Mouse (Mus musculus) erythroblast, embryonic 14.5 days (primary cell): ENCODE measurements at regions not wholly inside any gene's neighbourhood (a gene's known extent, or its start where the extent isn't known, plus 50 kb on each side); places are given as distances from the start of the nearest gene placed in this dataset.

ENCODE experiments used
- GATA1 ChIP-seq: IDR thresholded peaks from 2 replicates; pipeline ENCODE4 v1.6.1; 2012; ENCODE audit warnings: low read length, inconsistent platforms, mixed read lengths
- TAL1 ChIP-seq: IDR thresholded peaks from 3 replicates; pipeline ENCODE4 v1.6.1; 2012; ENCODE audit warnings: low read length, inconsistent platforms, mixed read lengths

DNA sequence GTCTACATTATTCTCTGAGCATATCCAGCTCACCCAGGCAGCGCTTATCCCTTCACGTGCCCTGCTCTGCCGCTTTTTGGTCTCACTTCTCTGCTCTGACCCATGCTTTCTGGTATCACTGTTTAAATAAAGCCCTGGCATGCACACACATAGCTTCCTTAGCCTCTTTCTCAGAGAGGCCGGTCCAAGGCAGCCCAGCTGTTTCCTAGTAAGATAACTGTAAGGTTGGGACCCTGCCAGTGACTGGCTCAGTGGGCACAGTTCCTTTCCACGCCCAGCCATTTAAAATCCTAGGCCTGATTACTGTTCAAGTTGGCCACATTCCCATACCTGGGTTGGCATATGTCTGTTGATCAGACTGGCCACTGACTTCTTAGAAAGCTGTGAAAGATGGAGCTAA is 208.2 kb upstream of the Prok2 start:
- TF ChIP-seq GATA1, result no peak
- no peak for TF ChIP-seq TAL1
